Mouse (Mus musculus): ENCODE results near the gene Zfp738.

DNA sequence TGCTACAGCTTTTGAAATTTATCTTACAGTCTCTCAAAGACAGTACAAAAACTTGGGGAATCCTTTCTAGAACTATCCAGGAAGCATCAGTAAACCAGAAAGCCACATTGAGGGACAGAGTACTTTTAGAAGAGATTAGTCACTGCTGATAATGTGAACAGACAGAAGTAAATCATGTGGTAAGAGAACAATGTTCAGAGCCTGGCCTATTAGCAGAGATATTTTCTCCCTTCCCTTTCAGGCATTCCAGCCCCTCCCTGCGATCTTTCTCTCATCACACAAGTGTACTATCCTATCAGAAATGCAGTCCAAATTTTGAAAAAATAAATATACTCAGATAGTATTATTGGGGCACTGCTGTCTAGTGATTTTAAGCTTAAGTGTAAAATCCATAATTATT is 41.2 kb upstream of the Zfp738 start:
- TF ChIP-seq CTCF (IDR thresholded peaks at IDR 0.05; ENCODE audit: low read depth) (no peak), EP300 (IDR thresholded peaks at IDR 0.05; ENCODE audit: low read depth) (no peak)
